Mouse (Mus musculus) WW6 (cell line): ENCODE data around the gene Lsm5.

Experiments
- DNase-seq: peaks from one replicate; pipeline ENCODE4 v3.0.0-alpha.2; 2013; ENCODE audit warnings: low read depth, low spot score

Gene Lsm5

GRCm38 (mm10) chr6:56703931-56704900 is at the start of gene Lsm5:
Gene Lsm5 (minus strand): TSS chr6:56704710.
- DNase-seq: peak; percentile 71

- DNase-seq: no peak
Observed at GRCm38 (mm10) chr6:56753719-56754118, 49.2 kb upstream of the Lsm5 start.

GRCm38 (mm10) chr6:56745950-56746543 is 41.5 kb upstream of the Lsm5 start:
- DNase-seq: no peak

- no peak for DNase-seq
Observed at GRCm38 (mm10) chr6:56732545-56732944, 28.0 kb upstream of the Lsm5 start.

- no peak for DNase-seq
Observed at GRCm38 (mm10) chr6:56720877-56721276, 16.4 kb upstream of the Lsm5 start.

GRCm38 (mm10) chr6:56719071-56719470 is 14.6 kb upstream of the Lsm5 start:
- no peak for DNase-seq

- peak; percentile 50 for DNase-seq
Observed at GRCm38 (mm10) chr6:56715270-56715666, 10.8 kb upstream of the Lsm5 start.

- peak; percentile 96 for DNase-seq
Observed at GRCm38 (mm10) chr6:56714574-56715269, 10.2 kb upstream of the Lsm5 start, which contains the start of gene Avl9. Gene Avl9 (plus strand): TSS chr6:56714899.

GRCm38 (mm10) chr6:56714186-56714573 is 9.7 kb upstream of the Lsm5 start:
- DNase-seq: no peak

GRCm38 (mm10) chr6:56692445-56692844 is 12.1 kb downstream of the Lsm5 start:
- no peak for DNase-seq

GRCm38 (mm10) chr6:56691205-56691604 is 13.3 kb downstream of the Lsm5 start:
- DNase-seq: peak; percentile 42

GRCm38 (mm10) chr6:56688238-56688637 is 16.3 kb downstream of the Lsm5 start:
- no peak for DNase-seq

- DNase-seq: no peak
Observed at GRCm38 (mm10) chr6:56664410-56664809, 40.1 kb downstream of the Lsm5 start.

- DNase-seq: no peak
Observed at GRCm38 (mm10) chr6:56655393-56655792, 49.1 kb downstream of the Lsm5 start.

GRCm38 (mm10) chr6:56652121-56652592 is 52.4 kb downstream of the Lsm5 start:
- DNase-seq: peak; percentile 39
